Mouse (Mus musculus) heart, adult 8-10 months (tissue): ENCODE data around the gene Ccdc9. TPM values are rescaled to one million over a fixed set of nuclear protein-coding genes. Genes with fewer than 3 reads are reported as not detected.
"Not testable (repeated sequence)": the region's sequence is repeated elsewhere in the genome, so short reads cannot be mapped to it uniquely, and the experiment has no call there.

Source experiments
- DNase-seq: peaks from one replicate; pipeline ENCODE4 v3.0.0; 2022; ENCODE audit warnings: low spot score
- total RNA-seq, 4 experiments: library from RNA; stranded (reverse); gene quantifications; 2 replicates each; pipeline ENCODE4 v1.2.4; 2022

The Ccdc9 gene
- total RNA-seq, 4 experiments from 2014 or later: 33.2 to 48.1 (median 38.1) TPM

- no peak for DNase-seq
Observed at GRCm38 (mm10) chr7:16308555-16309317, 22.1 kb upstream of the Ccdc9 start.

GRCm38 (mm10) chr7:16308093-16308492, 21.5 kb upstream of the Ccdc9 start, which contains the start of gene Bbc3:
Gene Bbc3, plus strand, starts transcription at chr7:16308393.
- DNase-seq: not testable (repeated sequence)

- DNase-seq: not testable (repeated sequence)
Observed at GRCm38 (mm10) chr7:16307141-16307540, 20.5 kb upstream of the Ccdc9 start.

- DNase-seq: peak; percentile 80
Observed at GRCm38 (mm10) chr7:16299419-16300035, 12.9 kb upstream of the Ccdc9 start.

GRCm38 (mm10) chr7:16298927-16299326, 12.3 kb upstream of the Ccdc9 start:
- DNase-seq: no peak

- no peak for DNase-seq
Observed at GRCm38 (mm10) chr7:16297616-16298015, 11.0 kb upstream of the Ccdc9 start.

GRCm38 (mm10) chr7:16296766-16297390, 10.3 kb upstream of the Ccdc9 start:
- DNase-seq: peak; percentile 92

- DNase-seq: no peak
Observed at GRCm38 (mm10) chr7:16296146-16296545, 9.6 kb upstream of the Ccdc9 start.

GRCm38 (mm10) chr7:16295321-16295900, 8.8 kb upstream of the Ccdc9 start:
- DNase-seq: peak; percentile 84

GRCm38 (mm10) chr7:16294837-16295236, 8.2 kb upstream of the Ccdc9 start:
- DNase-seq: peak; percentile 97

- DNase-seq: no peak
Observed at GRCm38 (mm10) chr7:16294346-16294745, 7.8 kb upstream of the Ccdc9 start.

GRCm38 (mm10) chr7:16287791-16288190, 1.2 kb upstream of the Ccdc9 start:
- DNase-seq: no peak

GRCm38 (mm10) chr7:16287016-16287415, 421 bp upstream of the Ccdc9 start:
- no peak for DNase-seq

GRCm38 (mm10) chr7:16285450-16286025, 1.1 kb downstream of the Ccdc9 start:
- peak; percentile 79 for DNase-seq

- no peak for DNase-seq
Observed at GRCm38 (mm10) chr7:16284904-16285303, 1.7 kb downstream of the Ccdc9 start.

GRCm38 (mm10) chr7:16284001-16284400, 2.6 kb downstream of the Ccdc9 start:
- no peak for DNase-seq

GRCm38 (mm10) chr7:16282334-16282733, 4.3 kb downstream of the Ccdc9 start:
- DNase-seq: no peak

GRCm38 (mm10) chr7:16280721-16281120, 5.9 kb downstream of the Ccdc9 start:
- DNase-seq: no peak

GRCm38 (mm10) chr7:16274922-16275890, 11.4 kb downstream of the Ccdc9 start:
- no peak for DNase-seq

GRCm38 (mm10) chr7:16273766-16274140, 12.8 kb downstream of the Ccdc9 start:
- DNase-seq: no peak
